Comparison of ENCODE assay signal across 7 mouse cellular contexts in the genomic region with DNA sequence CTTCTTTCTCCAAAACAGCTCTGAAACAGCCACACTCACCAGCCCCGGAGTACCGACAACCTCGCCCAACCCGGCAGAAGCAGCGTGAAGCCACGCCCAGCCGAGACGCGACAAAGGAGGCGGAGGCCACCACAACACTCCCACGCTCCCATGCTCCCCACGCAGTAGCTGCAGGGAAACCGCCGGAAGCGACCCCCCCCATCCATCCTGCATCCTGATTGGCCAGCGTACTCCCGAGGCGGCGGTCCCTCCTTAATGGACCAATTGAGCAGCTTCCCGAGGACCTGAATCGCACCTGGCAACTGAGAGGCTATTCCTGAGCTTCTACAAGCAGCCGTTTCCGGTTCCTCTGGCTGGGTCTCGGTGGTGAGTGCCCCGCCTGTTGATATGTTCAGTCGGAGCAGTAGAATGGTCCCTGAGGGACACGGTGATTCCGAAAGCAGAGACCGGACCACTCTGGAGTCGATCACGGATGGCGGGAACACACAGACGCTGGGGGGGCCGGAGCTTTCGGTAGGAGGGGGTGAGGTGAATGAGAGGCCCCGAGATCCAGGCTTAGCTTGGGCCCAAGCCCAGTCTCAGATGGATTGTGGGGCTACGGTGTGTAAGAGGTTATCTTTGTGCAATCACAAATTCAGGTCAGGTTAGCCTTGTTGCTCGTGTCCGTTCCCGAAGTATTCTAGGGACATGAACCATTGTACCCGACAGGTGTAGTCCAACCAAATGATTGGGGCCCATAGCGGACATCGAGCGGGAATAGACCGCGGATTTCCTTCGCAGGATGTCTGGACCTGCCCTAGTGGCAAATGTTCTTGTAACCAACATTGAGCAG. TPM values are rescaled to one million over a fixed set of nuclear protein-coding genes. Genes with fewer than 3 reads are reported as not detected.
DNase-seq lines count a peak whose midpoint lies in the region; ATAC-seq lines count a peak whose summit lies in the region.

A gene (plus strand): TSS at position 160 of the 832 bp plus-strand sequence.

- H3K4me2 ChIP-seq in intestine, embryonic 14.5 days (ENCODE audit: low read length) = peak within 1 kb of the TSS; percentile 87

- H3K4me3 ChIP-seq in intestine, embryonic 14.5 days (ENCODE audit: low read depth, low read length) = peak within 1 kb of the TSS; percentile 61

- peak within 1 kb of the TSS; percentile 60 for H3K9ac ChIP-seq in intestine, embryonic 14.5 days (ENCODE audit: low read length)

- DNase-seq in adrenal gland, adult 18-20 months (ENCODE audit: low spot score in 2 of 2) = peak; percentile 82 to 88
- peak; percentile 94 for DNase-seq in embryo, embryonic 11 days
- DNase-seq in gastrocnemius, postnatal 25 days = peak; percentile 92
- DNase-seq in intestine, embryonic 14.5 days (ENCODE audit: low spot score) = peak; percentile 95
- peak; percentile 89 to 93 for DNase-seq in left cerebral cortex, postnatal 14 days (ENCODE audit: low spot score in 2 of 2)
- peak; percentile 94 for DNase-seq in mesoderm, embryonic 11.5 days (ENCODE audit: low read depth, low spot score)
- peak; percentile 89 for DNase-seq in right cerebral cortex, postnatal 4 days

- intact Hi-C loops in left cerebral cortex, postnatal 14 days (cut with DNase I) = no loop called here

- no peaks in the 10 kb centered on the region for H3K9me3 ChIP-seq in intestine, embryonic 14.5 days (ENCODE audit: control insufficient read depth, low read length)

- ATAC-seq in intestine, embryonic 14.5 days (replicated peaks; ENCODE audit: low FRiP score, low TSS enrichment, low read depth) = peak; percentile 98

- no peaks in the 10 kb centered on the region for H3K27me3 ChIP-seq in intestine, embryonic 14.5 days (replicated peaks; ENCODE audit: control insufficient read depth, insufficient read depth, low read length)

- 0 out of 2 replicates have a peak, but pooled peaks cover 11% of the 10 kb centered on the region for H3K4me1 ChIP-seq in intestine, embryonic 14.5 days (replicated peaks; ENCODE audit: control insufficient read depth, insufficient read depth, low read length)

- H3K27ac ChIP-seq in intestine, embryonic 14.5 days (ENCODE audit: low read depth) = peak within 1 kb of the TSS; percentile 55; the same call in 1 of the 2 replicates

- peaks cover 15% of the 10 kb centered on the region for H3K36me3 ChIP-seq in intestine, embryonic 14.5 days (ENCODE audit: control insufficient read depth, insufficient read depth, low read length)

- WGBS in intestine, embryonic 14.5 days = 4% methylated on average over 47 of the region's 47 CpGs

RNA-seq across cellular contexts. Expression of the gene that starts here (rescaled TPM):
- 10 to 100 TPM; 63.9 to 94.4 TPM for total RNA-seq in adrenal gland, adult 18-20 months (2021)
- total RNA-seq in gastrocnemius, postnatal 25 days (2021) = 10 to 100 TPM; 22.7 to 29.7 TPM
- polyA plus RNA-seq in intestine, embryonic 14.5 days (2014; fragmentation: Nextera tagmentation; extraction: Ambion mirVana) = 46.9 and 47.3 TPM in 2 replicates
- total RNA-seq in left cerebral cortex, postnatal 14 days (2021) = 100 to 1,000 TPM; 146 to 151 TPM

Comparison
In these comparisons a context has a peak if more than half of its experiments do, and no peak if none do; other contexts are left out.
1. Peak in every context shown above with its lines: DNase-seq, ATAC-seq, H3K4me3 ChIP-seq and H3K27ac ChIP-seq.